Mouse (Mus musculus) C2C12 (cell line): Measurements from ENCODE around the gene Syde1. TPM values are rescaled to one million over a fixed set of nuclear protein-coding genes. Genes with fewer than 3 reads are reported as not detected.

Source experiments
- H3K27me3 ChIP-seq: one replicate; pipeline ENCODE4 v1.6.1; 2011; ENCODE audit not compliant: control insufficient read depth, insufficient read depth, insufficient read length
- H3K36me3 ChIP-seq: one replicate; pipeline ENCODE4 v1.6.1; 2011; ENCODE audit not compliant: control insufficient read depth, insufficient read depth
- H3K4me3 ChIP-seq: one replicate; pipeline ENCODE4 v1.5.1; 2011; ENCODE audit warnings: mild to moderate bottlenecking, control low read depth; ENCODE audit not compliant: poor library complexity, insufficient read depth, severe bottlenecking
- H3K79me2 ChIP-seq: one replicate; pipeline ENCODE4 v1.6.1; 2011; ENCODE audit not compliant: control insufficient read depth, insufficient read depth
- H3K79me3 ChIP-seq: one replicate; pipeline ENCODE4 v1.6.1; 2011; ENCODE audit warnings: low read depth, control low read depth
- H3ac ChIP-seq: one replicate; pipeline ENCODE3; 2011; ENCODE audit warnings: low read depth; ENCODE audit not compliant: control insufficient read depth, insufficient read length
- CEBPB ChIP-seq: IDR thresholded peaks from one replicate; pipeline ENCODE4 v1.6.1; 2011; ENCODE audit warnings: low read depth, mild to moderate bottlenecking, control low read depth, moderate library complexity
- CTCF ChIP-seq: IDR thresholded peaks from one replicate; pipeline ENCODE4 v1.5.1; 2011; ENCODE audit not compliant: control insufficient read depth, insufficient read depth, insufficient read length
- FOSL1 ChIP-seq: IDR thresholded peaks from one replicate; pipeline ENCODE4 v1.8.0; 2011; ENCODE audit warnings: mild to moderate bottlenecking, low read length; ENCODE audit not compliant: poor library complexity, insufficient read depth, severe bottlenecking
- MAX ChIP-seq: IDR thresholded peaks from one replicate; pipeline ENCODE4 v1.6.1; 2011; ENCODE audit warnings: mild to moderate bottlenecking, control low read depth
- MYOD1 ChIP-seq: IDR thresholded peaks from one replicate; pipeline ENCODE4 v1.6.1; 2011; ENCODE audit warnings: low read depth; ENCODE audit not compliant: control insufficient read depth, insufficient read length
- MYOG ChIP-seq: IDR thresholded peaks from one replicate; pipeline ENCODE4 v1.6.1; 2011; ENCODE audit not compliant: control insufficient read depth, insufficient read length; ENCODE audit errors: extremely low read depth
- USF1 ChIP-seq: IDR thresholded peaks from one replicate; pipeline ENCODE4 v1.6.1; 2011; ENCODE audit warnings: low read depth, mild to moderate bottlenecking, control low read depth, moderate library complexity
- polyA plus RNA-seq: library from polyadenylated mRNA; unstranded; fragments of >200 nt; fragmentation: generic; extraction: Trizol; gene quantifications from one replicate; pipeline ENCODE4 v1.2.1, GENCODE M21; 2012; ENCODE audit warnings: missing spikeins

Syde1 gene
- polyA plus RNA-seq, 1 experiment = 37.2 TPM

DNA sequence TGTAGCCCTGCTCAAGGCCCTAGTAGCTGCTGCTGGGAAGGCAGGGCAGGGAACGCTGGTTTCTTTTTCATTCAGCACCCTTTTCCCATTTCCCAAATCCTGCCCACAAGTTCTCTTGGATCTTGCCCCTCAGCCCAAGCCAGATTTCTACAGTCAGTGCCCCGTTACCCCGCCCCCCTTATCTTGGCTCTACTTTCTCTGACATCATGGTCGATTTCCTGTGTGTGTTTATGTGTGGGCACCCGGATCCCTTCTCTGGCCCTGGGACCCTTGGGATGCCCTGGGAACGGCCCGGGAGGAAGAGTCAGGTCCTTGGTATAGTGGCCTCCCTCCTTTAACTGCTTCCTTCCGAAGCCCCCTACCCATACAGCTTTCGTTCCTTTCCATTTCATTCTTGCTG, 1.0 kb downstream of the Syde1 start:
- H3K36me3 ChIP-seq = peaks cover 40% of the 10 kb centered on the region
- TF ChIP-seq FOSL1 (no peak), CEBPB (no peak), MAX (no peak), CTCF (no peak), MYOG (no peak), MYOD1 (no peak), USF1 (no peak)
- peaks cover 17% of the 10 kb centered on the region for H3K79me3 ChIP-seq
- H3K27me3 ChIP-seq = no peaks in the 10 kb centered on the region
- peak overlapping the region; percentile 85 for H3K4me3 ChIP-seq
- peak overlapping the region; percentile 97 for H3ac ChIP-seq
- peaks cover 33% of the 10 kb centered on the region for H3K79me2 ChIP-seq

DNA sequence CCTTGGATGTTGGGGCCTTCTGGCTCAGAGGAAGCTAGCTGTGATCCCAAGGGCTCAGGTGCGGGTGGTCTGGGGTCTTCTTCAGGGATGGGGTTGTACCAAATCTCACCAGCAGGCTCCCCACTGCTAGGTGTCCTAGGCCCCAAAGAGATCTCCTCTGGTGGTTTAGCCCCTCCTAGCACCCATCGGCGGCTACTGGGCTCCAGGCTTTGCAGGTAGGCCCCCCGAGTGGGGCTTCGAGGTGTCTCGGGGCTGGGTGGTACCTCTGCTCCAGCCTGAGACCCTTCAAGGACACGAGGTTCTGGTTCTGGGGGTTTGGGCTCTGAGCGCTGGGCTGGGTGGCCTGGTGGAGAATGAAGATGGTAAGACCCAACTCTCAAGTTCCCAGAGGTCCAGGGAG, 1.9 kb downstream of the Syde1 start:
- H3ac ChIP-seq = no peak overlapping the region
- H3K36me3 ChIP-seq = peaks cover 48% of the 10 kb centered on the region
- H3K79me3 ChIP-seq = peaks cover 17% of the 10 kb centered on the region
- H3K79me2 ChIP-seq = peaks cover 33% of the 10 kb centered on the region
- TF ChIP-seq CEBPB = no peak
- TF ChIP-seq MAX = no peak
- TF ChIP-seq FOSL1 = no peak
- TF ChIP-seq MYOG = no peak
- TF ChIP-seq CTCF = no peak
- TF ChIP-seq MYOD1 = no peak
- TF ChIP-seq USF1 = no peak
- no peaks in the 10 kb centered on the region for H3K27me3 ChIP-seq
- H3K4me3 ChIP-seq = no peak overlapping the region

DNA sequence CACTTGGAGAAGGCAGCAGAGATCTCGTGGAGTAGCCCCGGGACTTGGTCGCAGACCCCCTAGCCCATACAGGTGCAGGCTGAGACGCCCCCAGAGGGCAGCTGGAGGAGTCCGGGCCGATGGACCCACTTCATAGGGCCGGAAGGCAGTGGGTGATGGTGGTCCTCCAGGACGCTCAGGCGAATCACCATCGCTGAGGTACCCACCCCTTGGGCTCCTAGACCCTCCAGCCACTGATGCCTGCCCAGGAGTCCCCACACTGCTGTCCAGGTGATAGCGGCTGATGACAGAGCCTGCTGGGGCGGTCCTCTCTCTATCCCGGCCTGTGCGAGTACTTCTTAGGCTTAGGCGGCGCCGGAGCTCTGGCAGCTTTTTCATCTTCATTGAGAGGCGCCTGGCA, 2.5 kb downstream of the Syde1 start:
- Histone ChIP-seq H3K36me3 (peaks cover 54% of the 10 kb centered on the region), H3K79me2 (peaks cover 33% of the 10 kb centered on the region), H3ac (no peak overlapping the region)

DNA sequence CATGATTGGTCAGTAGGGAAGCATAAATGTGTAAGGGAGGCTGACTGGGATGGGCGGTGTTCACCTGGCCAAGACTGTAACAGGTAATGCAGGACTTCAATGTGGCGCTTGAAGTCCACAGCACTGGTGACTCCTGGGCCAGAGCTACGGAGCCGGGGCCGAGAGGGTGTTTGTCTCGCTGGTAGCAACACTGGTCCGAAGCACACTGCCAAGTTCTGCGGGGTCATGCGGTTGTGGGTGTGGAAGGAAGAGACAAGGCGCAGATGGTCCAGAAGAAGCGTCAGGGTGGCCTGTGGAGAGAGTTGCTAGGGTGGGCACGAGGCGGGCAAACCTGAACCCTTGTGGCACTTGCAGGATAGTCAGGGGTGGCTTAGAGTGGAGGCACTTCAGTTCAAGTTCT, 5.7 kb downstream of the Syde1 start:
- H3K79me2 ChIP-seq = peaks cover 26% of the 10 kb centered on the region
- peaks cover 10% of the 10 kb centered on the region for H3K79me3 ChIP-seq
- H3K4me3 ChIP-seq = no peak overlapping the region
- TF ChIP-seq MYOD1 (no peak), MYOG (no peak), FOSL1 (no peak), MAX (no peak), USF1 (no peak), CEBPB (no peak), CTCF (no peak)
- H3ac ChIP-seq = no peak overlapping the region
- peaks cover 66% of the 10 kb centered on the region for H3K36me3 ChIP-seq
- no peaks in the 10 kb centered on the region for H3K27me3 ChIP-seq

More for the DNA sequence above, 2.5 kb downstream of the Syde1 start:
- Histone ChIP-seq H3K27me3 (no peaks in the 10 kb centered on the region), H3K79me3 (peaks cover 17% of the 10 kb centered on the region), H3K4me3 (no peak overlapping the region)
- no peak for TF ChIP-seq MYOG
- TF ChIP-seq CEBPB = no peak
- no peak for TF ChIP-seq CTCF
- no peak for TF ChIP-seq MYOD1
- no peak for TF ChIP-seq MAX
- no peak for TF ChIP-seq USF1
- no peak for TF ChIP-seq FOSL1

DNA sequence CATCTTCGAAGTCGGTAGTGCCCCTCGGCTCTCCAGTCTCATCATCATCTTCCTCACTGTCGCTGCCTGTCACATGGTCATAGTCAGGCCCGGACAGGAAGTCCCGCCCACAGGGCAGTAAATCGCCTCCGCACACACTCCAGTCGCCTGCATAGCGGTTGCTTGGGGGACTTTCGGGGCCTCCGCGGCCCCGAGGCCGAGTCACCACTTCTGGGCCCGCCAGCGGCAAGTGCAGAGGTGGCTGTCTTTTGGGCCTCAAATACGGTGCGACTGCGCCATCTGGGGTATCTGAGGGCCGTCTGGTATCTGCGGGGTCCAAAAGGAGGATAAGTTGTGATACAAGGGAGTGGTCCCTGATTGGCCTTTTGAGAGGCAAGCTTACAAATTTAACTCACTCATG, 6.2 kb downstream of the Syde1 start:
- peaks cover 8% of the 10 kb centered on the region for H3K79me3 ChIP-seq
- H3K27me3 ChIP-seq = no peaks in the 10 kb centered on the region
- H3K36me3 ChIP-seq = peaks cover 66% of the 10 kb centered on the region
- H3K4me3 ChIP-seq = no peak overlapping the region
- no peak for TF ChIP-seq USF1
- TF ChIP-seq MAX = no peak
- TF ChIP-seq MYOG = no peak
- no peak for TF ChIP-seq CTCF
- no peak for TF ChIP-seq MYOD1
- no peak for TF ChIP-seq FOSL1
- no peak for TF ChIP-seq CEBPB
- H3ac ChIP-seq = no peak overlapping the region
- peaks cover 22% of the 10 kb centered on the region for H3K79me2 ChIP-seq

DNA sequence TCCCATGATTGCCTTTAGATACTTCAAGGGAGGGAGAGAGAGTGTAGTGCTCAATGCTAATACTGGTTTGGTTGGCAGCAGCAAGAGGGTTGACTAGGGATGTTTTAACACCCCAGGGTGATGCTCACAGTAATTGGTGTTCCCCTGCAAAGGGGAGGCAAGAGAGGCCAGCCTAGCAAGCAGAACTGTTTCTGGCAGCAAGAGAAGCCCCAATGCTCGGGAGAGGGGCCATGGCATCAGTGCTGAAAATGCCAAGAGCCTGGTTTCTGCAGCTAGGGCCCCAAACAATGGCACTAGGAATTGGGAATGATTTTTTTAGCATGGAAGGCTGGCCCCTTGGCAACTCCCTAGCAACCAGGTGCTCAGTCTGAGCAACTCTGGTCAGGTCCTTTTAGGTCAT, 6.8 kb downstream of the Syde1 start:
- Histone ChIP-seq H3K27me3 (no peaks in the 10 kb centered on the region), H3K79me3 (peaks cover 2% of the 10 kb centered on the region), H3K36me3 (peaks cover 70% of the 10 kb centered on the region), H3ac (no peak overlapping the region), H3K79me2 (peaks cover 16% of the 10 kb centered on the region), H3K4me3 (no peak overlapping the region)
- TF ChIP-seq MYOG = no peak
- TF ChIP-seq MAX = no peak
- no peak for TF ChIP-seq MYOD1
- no peak for TF ChIP-seq CEBPB
- TF ChIP-seq USF1 = no peak
- TF ChIP-seq FOSL1 = no peak
- no peak for TF ChIP-seq CTCF
